Mouse (Mus musculus) erythroblast, embryonic 14.5 days (primary cell): ENCODE data around the gene Gm35549. TPM values are rescaled to one million over a fixed set of nuclear protein-coding genes. Genes with fewer than 3 reads are reported as not detected.
"Not testable (repeated sequence)": the region's sequence is repeated elsewhere in the genome, so short reads cannot be mapped to it uniquely, and the experiment has no call there.

Experiments
- H3K27me3 ChIP-seq: 2 replicates; pipeline ENCODE4 v1.6.1; 2012; ENCODE audit warnings: inconsistent platforms; ENCODE audit not compliant: control insufficient read depth
- H3K36me3 ChIP-seq: 2 replicates; pipeline ENCODE4 v1.6.1; 2012; ENCODE audit warnings: mild to moderate bottlenecking, inconsistent platforms; ENCODE audit not compliant: control insufficient read depth
- H3K4me1 ChIP-seq: 2 replicates; pipeline ENCODE4 v1.6.1; 2012; ENCODE audit warnings: inconsistent platforms; ENCODE audit not compliant: control insufficient read depth
- H3K4me3 ChIP-seq: replicated peaks from 2 replicates; pipeline ENCODE3; 2012; ENCODE audit warnings: moderate library complexity, mild to moderate bottlenecking, inconsistent platforms
- H3K9me3 ChIP-seq: 2 replicates; pipeline ENCODE4 v1.6.1; 2012; ENCODE audit warnings: low read length, inconsistent platforms, mixed read lengths; ENCODE audit not compliant: control insufficient read depth
- GATA1 ChIP-seq: IDR thresholded peaks from 2 replicates; pipeline ENCODE4 v1.6.1; 2012; ENCODE audit warnings: low read length, inconsistent platforms, mixed read lengths
- TAL1 ChIP-seq: IDR thresholded peaks from 3 replicates; pipeline ENCODE4 v1.6.1; 2012; ENCODE audit warnings: low read length, inconsistent platforms, mixed read lengths
- polyA plus RNA-seq: library from polyadenylated mRNA; stranded (reverse); fragments of >175 nt; gene quantifications from 2 replicates; pipeline ENCODE4 v1.2.3, GENCODE M21; 2012

Gene Gm35549
- polyA plus RNA-seq, 1 experiment, result not detected

- peaks cover 49% of the 10 kb centered on the region for H3K36me3 ChIP-seq
- H3K9me3 ChIP-seq, result peaks cover 47% of the 10 kb centered on the region
- H3K27me3 ChIP-seq, result no peaks in the 10 kb centered on the region; the same call in 1 of the 2 replicates
- no peak overlapping the region for H3K4me3 ChIP-seq
- peaks cover 26% of the 10 kb centered on the region for H3K4me1 ChIP-seq
- no peak for TF ChIP-seq TAL1
- no peak for TF ChIP-seq GATA1
These were observed 19.9 kb upstream of the Gm35549 start for GRCm38 (mm10) chr9:122863731-122864130.

- peaks cover 18% of the 10 kb centered on the region for H3K4me1 ChIP-seq
- peaks cover 58% of the 10 kb centered on the region for H3K9me3 ChIP-seq
- peaks cover 78% of the 10 kb centered on the region for H3K36me3 ChIP-seq
- no peak overlapping the region for H3K4me3 ChIP-seq
- no peaks in the 10 kb centered on the region; the same call in 1 of the 2 replicates for H3K27me3 ChIP-seq
- no peak for TF ChIP-seq GATA1
- no peak for TF ChIP-seq TAL1
These were observed 16.9 kb upstream of the Gm35549 start for GRCm38 (mm10) chr9:122860752-122861151.

GRCm38 (mm10) chr9:122856716-122857115 lies 12.9 kb upstream of the Gm35549 start:
- H3K9me3 ChIP-seq, result peaks cover 82% of the 10 kb centered on the region
- H3K36me3 ChIP-seq, result peaks cover 96% of the 10 kb centered on the region
- no peak overlapping the region for H3K4me3 ChIP-seq
- H3K27me3 ChIP-seq, result no peaks in the 10 kb centered on the region; the same call in 1 of the 2 replicates
- H3K4me1 ChIP-seq, result no peaks in the 10 kb centered on the region
- no peak for TF ChIP-seq GATA1
- no peak for TF ChIP-seq TAL1

DNA sequence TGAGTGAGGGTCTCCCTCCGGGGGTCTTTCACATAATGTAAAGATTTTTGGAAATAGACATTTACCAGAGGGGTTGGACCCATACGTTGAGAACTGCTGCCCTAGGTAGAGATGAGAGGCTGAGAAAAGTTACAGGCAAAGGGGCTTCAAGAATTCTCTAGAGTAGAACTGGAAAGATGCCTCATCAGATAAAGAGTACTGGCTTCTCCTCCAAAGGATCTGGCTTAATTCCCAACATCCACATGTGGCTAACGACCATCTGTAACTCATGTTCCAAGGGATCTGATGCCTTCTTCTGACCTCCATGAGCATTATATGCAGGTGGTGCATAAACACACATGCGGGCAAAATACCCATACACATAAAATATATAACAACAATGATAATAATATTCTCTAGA lies 11.8 kb upstream of the Gm35549 start:
- H3K27me3 ChIP-seq, result no peaks in the 10 kb centered on the region; the same call in 1 of the 2 replicates
- no peak for TF ChIP-seq TAL1
- no peak for TF ChIP-seq GATA1
- H3K36me3 ChIP-seq, result peaks cover 95% of the 10 kb centered on the region
- no peak overlapping the region for H3K4me3 ChIP-seq
- peaks cover 72% of the 10 kb centered on the region for H3K9me3 ChIP-seq
- no peaks in the 10 kb centered on the region for H3K4me1 ChIP-seq

DNA sequence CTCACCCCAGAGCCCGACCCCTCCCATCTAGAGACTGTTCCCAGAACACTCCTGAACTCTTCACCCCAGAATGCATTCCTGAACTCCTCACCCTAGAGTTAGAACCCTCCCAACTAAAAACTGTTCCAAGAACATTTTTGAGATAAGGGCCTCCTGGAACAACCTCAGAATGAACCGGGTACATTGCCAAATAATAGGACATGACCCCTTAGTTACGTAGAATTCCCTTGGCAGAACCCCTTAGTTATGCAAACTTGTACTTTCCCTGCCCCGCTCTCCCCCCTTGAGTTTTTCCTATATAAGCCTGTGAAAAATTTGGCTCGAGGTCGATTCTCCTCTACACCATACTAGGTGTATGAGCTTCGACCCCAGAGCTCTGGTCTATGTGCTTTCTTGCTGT lies 11.3 kb upstream of the Gm35549 start:
- Histone ChIP-seq H3K36me3 (peaks cover 95% of the 10 kb centered on the region), H3K9me3 (peaks cover 71% of the 10 kb centered on the region)
- H3K4me1 ChIP-seq, H3K4me3 ChIP-seq, H3K27me3 ChIP-seq: not testable (repeated sequence)

DNA sequence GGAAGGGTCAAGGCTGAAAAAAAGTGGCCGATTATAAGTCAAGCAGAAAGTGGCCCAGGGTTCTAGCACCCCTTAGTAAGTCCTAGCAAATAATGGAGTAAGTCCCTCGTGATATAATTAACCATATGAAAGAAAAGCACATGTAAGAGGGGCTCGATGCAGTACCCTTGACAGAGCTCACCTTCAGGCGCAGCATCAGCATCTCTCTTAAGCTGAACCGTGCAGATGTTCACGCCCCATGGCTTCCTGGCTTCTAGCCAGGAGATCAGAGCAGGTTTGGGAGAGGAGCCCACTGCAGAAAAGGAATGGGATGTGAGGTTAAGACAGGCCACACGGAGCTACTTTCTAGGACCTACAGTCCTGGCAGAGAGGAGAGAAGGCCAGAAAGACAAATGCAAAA lies 10.7 kb upstream of the Gm35549 start:
- H3K4me1 ChIP-seq, result no peaks in the 10 kb centered on the region
- H3K27me3 ChIP-seq, result no peaks in the 10 kb centered on the region; the same call in 1 of the 2 replicates
- TF ChIP-seq GATA1 (no peak), TAL1 (no peak)
- no peak overlapping the region for H3K4me3 ChIP-seq
- H3K9me3 ChIP-seq, result peaks cover 68% of the 10 kb centered on the region
- peaks cover 93% of the 10 kb centered on the region for H3K36me3 ChIP-seq

GRCm38 (mm10) chr9:122847811-122848311 lies 4.0 kb upstream of the Gm35549 start:
- not testable (repeated sequence) for H3K4me1 ChIP-seq, H3K27me3 ChIP-seq, H3K4me3 ChIP-seq
- Histone ChIP-seq H3K9me3 (peaks cover 25% of the 10 kb centered on the region), H3K36me3 (peaks cover 36% of the 10 kb centered on the region)

- Histone ChIP-seq H3K36me3 (peaks cover 19% of the 10 kb centered on the region), H3K27me3 (no peaks in the 10 kb centered on the region), H3K9me3 (peaks cover 13% of the 10 kb centered on the region), H3K4me1 (no peaks in the 10 kb centered on the region), H3K4me3 (no peak overlapping the region)
- TF ChIP-seq TAL1 (no peak), GATA1 (no peak)
These were observed 2.3 kb upstream of the Gm35549 start for GRCm38 (mm10) chr9:122846156-122846555.

GRCm38 (mm10) chr9:122845621-122846020 lies 1.8 kb upstream of the Gm35549 start:
- Histone ChIP-seq H3K9me3 (peaks cover 12% of the 10 kb centered on the region), H3K4me1 (no peaks in the 10 kb centered on the region), H3K4me3 (no peak overlapping the region), H3K36me3 (peaks cover 14% of the 10 kb centered on the region), H3K27me3 (no peaks in the 10 kb centered on the region)
- TF ChIP-seq GATA1 (no peak), TAL1 (no peak)

- TF ChIP-seq TAL1, result no peak
- no peak for TF ChIP-seq GATA1
- peaks cover 2% of the 10 kb centered on the region; the same call in 1 of the 2 replicates for H3K9me3 ChIP-seq
- peaks cover 4% of the 10 kb centered on the region; the same call in 1 of the 2 replicates for H3K36me3 ChIP-seq
- no peaks in the 10 kb centered on the region for H3K27me3 ChIP-seq
- no peaks in the 10 kb centered on the region for H3K4me1 ChIP-seq
- no peak overlapping the region for H3K4me3 ChIP-seq
These were observed 6.2 kb downstream of the Gm35549 start for GRCm38 (mm10) chr9:122837680-122838079.
